Mouse (Mus musculus): ENCODE results near the gene Cnnm4. TPM values are rescaled to one million over a fixed set of nuclear protein-coding genes. Genes with fewer than 3 reads are reported as not detected.
A peak's percentile ranks its signal among the peaks of the same experiment; 100 is the strongest.

Cnnm4 gene
- polyA plus RNA-seq, 1 experiment from 2014 or later, result 10.4 TPM

DNA sequence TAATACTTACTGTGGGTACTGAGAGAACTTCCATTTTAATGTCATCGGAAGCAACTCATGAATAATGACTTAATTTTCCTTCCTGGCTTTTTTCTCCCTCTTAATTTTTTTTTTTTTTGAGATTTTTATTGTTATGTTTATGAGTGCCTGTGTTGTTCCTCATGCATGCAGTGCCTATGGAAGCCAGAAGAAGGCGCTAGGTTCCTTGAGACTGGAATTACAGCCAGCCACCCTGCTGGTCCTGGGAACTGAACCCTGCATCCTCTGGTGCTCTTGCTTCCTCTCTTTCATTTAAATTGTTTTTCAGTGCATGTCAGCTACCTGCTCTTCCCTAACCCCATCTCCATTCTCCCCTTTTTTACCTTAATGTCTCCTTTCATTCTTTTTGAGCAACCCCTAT lies 42.3 kb downstream of the Cnnm4 start:
- Histone ChIP-seq H3K4me1 (replicated peaks; ENCODE audit: control insufficient read depth, insufficient read depth, low read length) (0 out of 2 replicates have a peak, but pooled peaks cover 4% of the 10 kb centered on the region), H3K4me3 (ENCODE audit: low read depth, low read length) (peak overlapping the region; percentile 88), H3K27ac (ENCODE audit: low read depth, low read length) (no peak overlapping the region), H3K4me2 (replicated peaks; ENCODE audit: low read depth, low read length) (peak overlapping the region; percentile 89), H3K9ac (ENCODE audit: low read depth, low read length) (peak overlapping the region; percentile 92; the same call in 1 of the 2 replicates), H3K36me3 (ENCODE audit: control insufficient read depth, insufficient read depth, low read length) (no peaks in the 10 kb centered on the region), H3K9me3 (ENCODE audit: control insufficient read depth, low read length) (no peaks in the 10 kb centered on the region), H3K27me3 (ENCODE audit: control insufficient read depth, insufficient read depth, low read length) (no peaks in the 10 kb centered on the region)
- WGBS, result 48% methylated on average over 2 of the region's 2 CpGs
- ATAC-seq (ENCODE audit: low FRiP score) (no peak), DNase-seq (ENCODE audit: low spot score) (peak; percentile 63)

DNA sequence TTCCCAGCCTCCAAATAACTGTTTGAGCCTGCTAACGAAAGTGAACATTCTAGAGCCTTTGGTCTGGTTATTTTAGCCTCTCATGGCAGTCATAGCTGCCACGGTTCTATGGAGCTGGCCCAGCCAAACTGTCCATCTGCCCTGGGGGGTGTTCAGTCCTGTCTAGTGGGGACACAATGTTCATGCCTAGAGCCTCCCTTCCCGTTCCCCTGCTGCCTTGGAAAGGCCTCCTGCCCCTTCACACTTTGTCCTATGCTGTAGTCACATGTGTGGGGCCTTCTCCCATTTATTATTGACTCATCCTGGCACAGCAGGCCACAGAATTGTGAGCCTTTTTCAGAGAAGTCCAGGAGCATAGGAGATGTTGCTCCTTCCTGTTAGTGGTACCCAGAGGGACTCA lies 46.8 kb downstream of the Cnnm4 start:
- H3K27ac ChIP-seq (ENCODE audit: low read depth, low read length), result no peak overlapping the region
- peaks cover 7% of the 10 kb centered on the region; the same call in 1 of the 2 replicates for H3K36me3 ChIP-seq (ENCODE audit: control insufficient read depth, insufficient read depth, low read length)
- 0 out of 2 replicates have a peak, but pooled peaks cover 2% of the 10 kb centered on the region for H3K4me1 ChIP-seq (replicated peaks; ENCODE audit: control insufficient read depth, insufficient read depth, low read length)
- H3K4me3 ChIP-seq (ENCODE audit: low read depth, low read length), result no peak overlapping the region
- no peaks in the 10 kb centered on the region for H3K9me3 ChIP-seq (ENCODE audit: control insufficient read depth, low read length)
- no peak for ATAC-seq (ENCODE audit: low FRiP score)
- no peak overlapping the region for H3K9ac ChIP-seq (ENCODE audit: low read depth, low read length)
- H3K4me2 ChIP-seq (replicated peaks; ENCODE audit: low read depth, low read length), result no peak overlapping the region
- WGBS, result 80% methylated on average over 3 of the region's 3 CpGs
- no peaks in the 10 kb centered on the region for H3K27me3 ChIP-seq (ENCODE audit: control insufficient read depth, insufficient read depth, low read length)
- DNase-seq (ENCODE audit: low spot score), result no peak

DNA sequence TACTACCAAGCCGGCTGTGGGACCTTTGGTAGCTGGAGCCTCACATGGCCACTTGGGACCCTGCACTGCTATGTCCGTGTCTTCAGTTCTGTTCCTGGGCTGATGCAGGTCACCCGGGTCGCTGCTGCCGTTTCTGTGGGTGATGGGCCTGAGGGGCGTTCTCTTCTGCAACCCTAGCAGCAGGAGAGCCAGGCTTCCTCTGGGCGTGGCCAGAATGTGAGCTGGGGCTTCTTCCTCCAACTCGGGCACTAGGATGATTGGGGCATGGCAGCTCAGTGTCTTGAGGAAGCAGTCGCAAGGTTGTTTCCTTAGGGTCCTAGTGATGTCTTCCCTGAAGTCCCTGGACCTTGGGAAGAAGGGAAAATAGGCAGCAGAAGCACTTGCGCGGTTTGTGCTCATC lies 48.2 kb downstream of the Cnnm4 start:
- DNase-seq (ENCODE audit: low spot score) (no peak), ATAC-seq (ENCODE audit: low FRiP score) (no peak)
- Histone ChIP-seq H3K27me3 (ENCODE audit: control insufficient read depth, insufficient read depth, low read length) (no peaks in the 10 kb centered on the region), H3K4me2 (replicated peaks; ENCODE audit: low read depth, low read length) (no peak overlapping the region), H3K9ac (ENCODE audit: low read depth, low read length) (no peak overlapping the region), H3K9me3 (ENCODE audit: control insufficient read depth, low read length) (no peaks in the 10 kb centered on the region), H3K36me3 (ENCODE audit: control insufficient read depth, insufficient read depth, low read length) (peaks cover 7% of the 10 kb centered on the region; the same call in 1 of the 2 replicates), H3K4me1 (replicated peaks; ENCODE audit: control insufficient read depth, insufficient read depth, low read length) (0 out of 2 replicates have a peak, but pooled peaks cover under 1% of the 10 kb centered on the region), H3K27ac (ENCODE audit: low read depth, low read length) (no peak overlapping the region), H3K4me3 (ENCODE audit: low read depth, low read length) (no peak overlapping the region)
- WGBS, result 82% methylated on average over 11 of the region's 11 CpGs

DNA sequence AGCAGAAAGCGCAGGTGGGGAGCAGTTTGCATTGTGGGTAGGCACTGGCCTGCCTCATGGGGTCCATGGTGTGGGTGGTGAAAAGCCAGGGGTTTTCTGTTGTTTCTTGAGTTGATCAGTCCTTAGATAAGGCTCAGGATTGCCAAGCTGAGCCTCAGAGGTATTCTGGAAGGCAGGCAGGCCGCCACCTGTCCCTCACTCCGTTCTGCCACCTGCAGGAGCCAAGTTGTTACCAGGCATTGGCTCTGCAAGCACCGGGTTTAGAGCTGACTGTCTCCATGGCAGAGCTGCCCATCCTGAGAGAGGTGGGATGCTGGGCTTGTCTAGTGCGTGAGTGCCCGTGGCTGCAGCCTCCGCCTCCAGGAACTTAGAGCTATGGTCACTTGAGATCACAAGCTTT lies 50.8 kb downstream of the Cnnm4 start:
- Histone ChIP-seq H3K9me3 (ENCODE audit: control insufficient read depth, low read length) (no peaks in the 10 kb centered on the region), H3K36me3 (ENCODE audit: control insufficient read depth, insufficient read depth, low read length) (peaks cover 9% of the 10 kb centered on the region; the same call in 1 of the 2 replicates), H3K9ac (ENCODE audit: low read depth, low read length) (no peak overlapping the region), H3K4me1 (replicated peaks; ENCODE audit: control insufficient read depth, insufficient read depth, low read length) (no peaks in the 10 kb centered on the region), H3K27ac (ENCODE audit: low read depth, low read length) (no peak overlapping the region), H3K4me2 (replicated peaks; ENCODE audit: low read depth, low read length) (no peak overlapping the region), H3K4me3 (ENCODE audit: low read depth, low read length) (no peak overlapping the region), H3K27me3 (ENCODE audit: control insufficient read depth, insufficient read depth, low read length) (no peaks in the 10 kb centered on the region)
- no peak for ATAC-seq (ENCODE audit: low FRiP score)
- no peak for DNase-seq (ENCODE audit: low spot score)
- WGBS, result 90% methylated on average over 7 of the region's 7 CpGs

- Histone ChIP-seq H3K27ac (ENCODE audit: low read depth, low read length) (no peak overlapping the region), H3K36me3 (ENCODE audit: control insufficient read depth, insufficient read depth, low read length) (peaks cover 9% of the 10 kb centered on the region; the same call in 1 of the 2 replicates), H3K4me3 (ENCODE audit: low read depth, low read length) (no peak overlapping the region), H3K9me3 (ENCODE audit: control insufficient read depth, low read length) (no peaks in the 10 kb centered on the region), H3K4me1 (replicated peaks; ENCODE audit: control insufficient read depth, insufficient read depth, low read length) (no peaks in the 10 kb centered on the region), H3K4me2 (replicated peaks; ENCODE audit: low read depth, low read length) (no peak overlapping the region), H3K9ac (ENCODE audit: low read depth, low read length) (no peak overlapping the region), H3K27me3 (ENCODE audit: control insufficient read depth, insufficient read depth, low read length) (no peaks in the 10 kb centered on the region)
- no peak for DNase-seq (ENCODE audit: low spot score)
- no peak for ATAC-seq (ENCODE audit: low FRiP score)
- WGBS, result 87% methylated on average over 9 of the region's 9 CpGs
Measured at GRCm38 (mm10) chr1:36523332-36524013, 52.1 kb downstream of the Cnnm4 start.

- Histone ChIP-seq H3K27me3 (ENCODE audit: control insufficient read depth, insufficient read depth, low read length) (no peaks in the 10 kb centered on the region), H3K9me3 (ENCODE audit: control insufficient read depth, low read length) (no peaks in the 10 kb centered on the region), H3K4me3 (ENCODE audit: low read depth, low read length) (no peak overlapping the region), H3K27ac (ENCODE audit: low read depth, low read length) (no peak overlapping the region), H3K36me3 (ENCODE audit: control insufficient read depth, insufficient read depth, low read length) (peaks cover 9% of the 10 kb centered on the region; the same call in 1 of the 2 replicates), H3K4me1 (replicated peaks; ENCODE audit: control insufficient read depth, insufficient read depth, low read length) (no peaks in the 10 kb centered on the region), H3K9ac (ENCODE audit: low read depth, low read length) (no peak overlapping the region), H3K4me2 (replicated peaks; ENCODE audit: low read depth, low read length) (no peak overlapping the region)
- ATAC-seq (ENCODE audit: low FRiP score), result no peak
- no peak for DNase-seq (ENCODE audit: low spot score)
- 97% methylated on average over 5 of the region's 5 CpGs for WGBS
Measured at GRCm38 (mm10) chr1:36524058-36524457, 52.6 kb downstream of the Cnnm4 start.

DNA sequence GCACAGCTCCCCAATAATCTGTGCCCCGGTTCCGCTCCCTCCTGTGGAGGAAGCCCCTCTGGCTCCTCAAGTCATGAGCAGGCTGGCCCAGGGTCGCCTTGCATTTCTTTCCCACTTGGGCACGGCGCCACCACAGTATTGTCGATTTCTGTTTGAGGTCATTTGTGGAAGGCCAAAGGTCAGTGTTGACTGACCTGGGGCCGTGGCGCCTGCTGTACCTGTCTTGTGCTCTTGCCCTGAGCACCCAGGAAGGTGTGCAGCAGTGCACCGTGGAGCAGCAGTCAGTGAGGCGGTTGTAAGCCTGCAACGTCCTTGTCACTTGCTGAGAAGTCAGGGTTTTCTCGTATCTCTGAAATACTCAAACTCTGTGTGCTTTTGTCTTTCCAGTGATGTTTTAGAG lies 54.4 kb downstream of the Cnnm4 start:
- DNase-seq (ENCODE audit: low spot score), result no peak
- H3K9me3 ChIP-seq (ENCODE audit: control insufficient read depth, low read length), result no peaks in the 10 kb centered on the region
- no peaks in the 10 kb centered on the region for H3K4me1 ChIP-seq (replicated peaks; ENCODE audit: control insufficient read depth, insufficient read depth, low read length)
- WGBS, result 90% methylated on average over 12 of the region's 12 CpGs
- no peak overlapping the region for H3K4me3 ChIP-seq (ENCODE audit: low read depth, low read length)
- no peak for ATAC-seq (ENCODE audit: low FRiP score)
- H3K9ac ChIP-seq (ENCODE audit: low read depth, low read length), result no peak overlapping the region
- H3K36me3 ChIP-seq (ENCODE audit: control insufficient read depth, insufficient read depth, low read length), result 0 out of 2 replicates have a peak, but pooled peaks cover 7% of the 10 kb centered on the region
- H3K27ac ChIP-seq (ENCODE audit: low read depth, low read length), result no peak overlapping the region
- H3K27me3 ChIP-seq (ENCODE audit: control insufficient read depth, insufficient read depth, low read length), result no peaks in the 10 kb centered on the region
- H3K4me2 ChIP-seq (replicated peaks; ENCODE audit: low read depth, low read length), result no peak overlapping the region

GRCm38 (mm10) chr1:36526903-36527302 lies 55.5 kb downstream of the Cnnm4 start:
- Histone ChIP-seq H3K4me3 (ENCODE audit: low read depth, low read length) (no peak overlapping the region), H3K4me1 (replicated peaks; ENCODE audit: control insufficient read depth, insufficient read depth, low read length) (no peaks in the 10 kb centered on the region), H3K27me3 (ENCODE audit: control insufficient read depth, insufficient read depth, low read length) (no peaks in the 10 kb centered on the region), H3K27ac (ENCODE audit: low read depth, low read length) (no peak overlapping the region), H3K9ac (ENCODE audit: low read depth, low read length) (no peak overlapping the region), H3K36me3 (ENCODE audit: control insufficient read depth, insufficient read depth, low read length) (0 out of 2 replicates have a peak, but pooled peaks cover 3% of the 10 kb centered on the region), H3K9me3 (ENCODE audit: control insufficient read depth, low read length) (no peaks in the 10 kb centered on the region), H3K4me2 (replicated peaks; ENCODE audit: low read depth, low read length) (no peak overlapping the region)
- 91% methylated on average over 10 of the region's 10 CpGs for WGBS
- no peak for DNase-seq (ENCODE audit: low spot score)
- no peak for ATAC-seq (ENCODE audit: low FRiP score)

DNA sequence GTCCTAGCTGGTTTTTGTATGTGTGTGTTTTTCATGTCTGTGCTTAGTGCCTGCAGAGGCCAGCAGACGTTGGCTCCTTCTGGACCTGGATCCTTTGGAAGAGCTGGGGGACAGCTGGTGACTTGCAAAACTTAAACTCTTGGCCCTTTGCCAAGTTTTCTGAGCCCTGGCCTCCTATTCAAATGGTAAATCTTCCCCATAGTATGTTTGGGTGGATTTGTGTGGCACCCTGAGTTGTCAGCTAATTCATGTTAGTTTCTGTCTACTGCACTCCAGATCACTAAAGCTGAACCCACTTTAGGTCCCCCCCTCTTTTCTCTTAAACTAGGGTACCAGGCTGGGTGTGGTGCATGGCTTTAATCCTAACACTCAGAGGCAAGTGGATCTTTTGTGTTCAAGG lies 56.9 kb downstream of the Cnnm4 start:
- Histone ChIP-seq H3K27me3 (ENCODE audit: control insufficient read depth, insufficient read depth, low read length) (no peaks in the 10 kb centered on the region), H3K4me2 (replicated peaks; ENCODE audit: low read depth, low read length) (no peak overlapping the region), H3K36me3 (ENCODE audit: control insufficient read depth, insufficient read depth, low read length) (0 out of 2 replicates have a peak, but pooled peaks cover 3% of the 10 kb centered on the region), H3K27ac (ENCODE audit: low read depth, low read length) (peak overlapping the region; percentile 36; the same call in 1 of the 2 replicates), H3K4me3 (ENCODE audit: low read depth, low read length) (no peak overlapping the region), H3K9me3 (ENCODE audit: control insufficient read depth, low read length) (no peaks in the 10 kb centered on the region), H3K9ac (ENCODE audit: low read depth, low read length) (no peak overlapping the region), H3K4me1 (replicated peaks; ENCODE audit: control insufficient read depth, insufficient read depth, low read length) (no peaks in the 10 kb centered on the region)
- WGBS, result 50% methylated on average over 1 of the region's 1 CpGs
- ATAC-seq (ENCODE audit: low FRiP score) (peak; percentile 56), DNase-seq (ENCODE audit: low spot score) (peak; percentile 50)
